Mouse (Mus musculus): ENCODE measurements around the gene Kcnj15.

The Kcnj15 gene

DNA sequence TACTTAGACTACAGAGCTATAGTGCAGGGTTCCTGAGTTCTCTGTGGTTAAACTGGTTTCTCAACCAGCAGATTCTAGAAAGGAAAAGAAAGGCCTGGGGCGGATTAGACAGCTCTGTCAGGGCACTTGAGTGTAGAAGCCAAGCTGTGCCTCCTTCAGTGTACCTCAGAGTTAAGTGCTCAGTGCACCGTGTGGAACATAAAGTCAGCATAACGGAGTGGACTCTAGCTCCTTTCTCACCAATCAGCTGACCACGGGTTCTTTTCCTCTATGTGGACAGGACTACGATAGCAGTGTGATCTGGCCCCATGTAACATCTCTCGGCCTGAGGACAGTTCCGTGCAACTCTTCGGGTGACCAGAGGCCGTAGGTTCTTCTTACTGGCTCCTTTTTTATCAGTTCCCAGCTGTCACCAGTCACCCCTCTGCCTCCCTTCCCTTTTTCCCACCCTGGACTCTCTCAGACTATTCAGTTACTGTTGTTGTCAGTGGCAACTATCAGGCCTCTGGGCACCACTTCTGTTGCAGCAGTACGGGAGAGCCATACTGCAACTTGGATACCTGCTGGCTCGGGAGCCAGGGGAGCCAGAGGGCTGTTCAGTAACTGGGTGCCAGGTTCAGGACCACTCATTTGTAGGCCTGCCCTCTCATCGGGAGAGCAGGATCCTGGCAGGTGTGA lies 12.6 kb upstream of the Kcnj15 start:
- no peak for DNase-seq (ENCODE audit: extremely low spot score, low read depth, low spot score)

GRCm38 (mm10) chr16:95245499-95245898 lies 11.9 kb upstream of the Kcnj15 start:
- no peak for DNase-seq (ENCODE audit: extremely low spot score, low read depth, low spot score)

- DNase-seq (ENCODE audit: extremely low spot score, low read depth, low spot score): no peak
Observed at GRCm38 (mm10) chr16:95248646-95249045, 8.7 kb upstream of the Kcnj15 start.

GRCm38 (mm10) chr16:95256648-95257047 lies 710 bp upstream of the Kcnj15 start:
- DNase-seq (ENCODE audit: extremely low spot score, low read depth, low spot score): no peak

GRCm38 (mm10) chr16:95258100-95258499 lies 742 bp downstream of the Kcnj15 start:
- no peak for DNase-seq (ENCODE audit: extremely low spot score, low read depth, low spot score)

DNA sequence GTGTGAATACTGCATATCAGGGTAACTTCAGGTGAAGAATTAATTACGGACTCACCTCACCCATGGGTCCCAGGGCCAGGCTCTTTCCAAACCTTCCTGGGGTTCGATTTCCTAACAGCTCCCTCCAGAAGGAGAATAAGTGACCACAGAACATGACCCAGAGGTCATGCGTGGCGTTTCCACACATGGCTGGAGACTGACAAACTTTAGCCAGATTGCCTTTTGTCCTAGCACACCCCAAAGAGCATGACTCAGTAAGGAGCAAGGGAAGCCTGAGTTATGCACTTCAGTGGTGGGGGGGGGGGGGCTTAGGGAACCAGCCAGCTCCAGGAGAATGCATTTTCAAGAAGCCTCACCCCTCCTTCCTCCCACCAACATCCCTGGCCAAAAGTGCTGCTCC lies 2.1 kb downstream of the Kcnj15 start:
- no peak for DNase-seq (ENCODE audit: extremely low spot score, low read depth, low spot score)

- no peak for DNase-seq (ENCODE audit: extremely low spot score, low read depth, low spot score)
Observed at GRCm38 (mm10) chr16:95260693-95261092, 3.3 kb downstream of the Kcnj15 start.

- DNase-seq (ENCODE audit: extremely low spot score, low read depth, low spot score): no peak
Observed at GRCm38 (mm10) chr16:95261807-95262206, 4.4 kb downstream of the Kcnj15 start.

GRCm38 (mm10) chr16:95262706-95263363 lies 5.5 kb downstream of the Kcnj15 start:
- no peak for DNase-seq (ENCODE audit: extremely low spot score, low read depth, low spot score)

- DNase-seq (ENCODE audit: extremely low spot score, low read depth, low spot score): no peak
Observed at GRCm38 (mm10) chr16:95264324-95264723, 7.0 kb downstream of the Kcnj15 start.

GRCm38 (mm10) chr16:95267481-95268183 lies 10.3 kb downstream of the Kcnj15 start:
- DNase-seq (ENCODE audit: extremely low spot score, low read depth, low spot score): no peak

DNA sequence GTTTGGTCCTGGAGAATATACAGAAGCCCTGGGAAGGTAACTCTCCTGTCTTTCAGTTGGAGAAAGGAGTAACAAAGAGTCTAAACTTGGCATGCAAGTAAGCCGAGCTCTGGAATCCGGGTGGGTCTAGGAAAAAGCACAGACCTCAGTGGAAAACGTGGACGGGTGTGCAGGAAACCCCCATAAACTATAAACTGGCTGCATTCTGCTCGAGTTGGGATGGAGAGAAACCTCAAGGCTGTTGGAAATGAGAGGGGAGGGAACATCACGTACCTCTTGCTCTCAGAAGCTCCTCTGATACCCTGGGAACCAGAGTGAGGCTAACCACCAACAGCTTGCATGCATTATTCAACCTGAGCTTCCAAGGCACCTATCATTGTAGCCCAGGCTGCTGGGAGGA lies 12.3 kb downstream of the Kcnj15 start:
- DNase-seq (ENCODE audit: extremely low spot score, low read depth, low spot score): no peak

- DNase-seq (ENCODE audit: extremely low spot score, low read depth, low spot score): no peak
Observed at GRCm38 (mm10) chr16:95273101-95273500, 15.7 kb downstream of the Kcnj15 start.

DNA sequence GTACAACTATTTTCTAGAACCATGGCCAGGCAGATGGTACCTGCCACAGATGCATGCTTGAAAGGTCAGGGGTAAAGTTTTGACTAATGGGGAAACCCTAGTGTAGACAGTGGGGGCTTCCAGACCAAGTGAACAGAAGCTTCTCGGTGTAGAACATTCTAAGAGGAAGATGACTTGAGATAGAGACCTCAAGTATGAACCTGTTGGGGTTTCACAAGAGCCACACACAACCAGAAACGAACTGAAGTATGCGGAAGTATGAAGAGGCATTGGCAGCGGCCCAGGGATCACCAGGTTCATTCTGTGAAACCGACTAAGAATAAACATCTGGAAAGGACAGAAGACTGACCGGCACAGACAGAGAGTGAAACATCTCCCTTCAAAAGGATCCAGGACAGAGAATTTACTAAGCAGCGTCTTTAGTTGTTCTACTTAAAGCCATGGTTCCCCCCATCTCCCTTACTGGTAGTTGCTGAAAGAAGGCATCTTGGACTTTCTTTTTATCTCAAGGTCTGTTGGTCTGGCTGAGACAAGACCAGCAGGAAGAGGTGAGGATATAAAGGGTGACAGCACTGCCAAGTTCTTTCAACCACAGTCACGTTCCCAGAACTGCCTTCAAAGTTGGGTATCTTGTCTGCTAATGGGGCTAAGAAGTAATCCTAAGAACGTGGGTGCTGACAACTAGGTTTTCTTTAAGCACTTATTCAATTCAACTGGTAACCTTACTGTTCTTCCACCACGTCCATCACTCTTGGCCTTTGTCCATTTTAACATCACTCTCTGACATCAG lies 18.6 kb downstream of the Kcnj15 start:
- DNase-seq (ENCODE audit: extremely low spot score, low read depth, low spot score): no peak

DNA sequence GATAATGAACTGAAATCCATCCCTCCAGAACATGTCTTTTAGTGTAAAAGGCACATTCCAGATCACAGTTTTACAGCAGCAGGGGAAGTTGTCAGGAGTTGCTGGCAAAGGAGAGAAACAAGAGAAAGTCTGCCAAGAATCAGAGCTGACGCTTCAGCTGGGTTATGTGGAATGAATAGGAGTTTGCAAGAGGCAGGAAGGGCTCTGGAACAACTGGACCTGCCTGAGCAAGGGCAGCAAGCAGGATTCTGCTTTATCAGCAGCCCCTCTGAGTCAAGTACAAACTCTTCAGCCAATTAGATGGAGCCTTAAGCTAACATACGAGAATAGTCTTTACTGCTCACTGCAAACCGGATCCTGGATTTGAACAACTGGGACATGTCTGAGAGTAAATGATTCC lies 21.7 kb downstream of the Kcnj15 start:
- DNase-seq (ENCODE audit: extremely low spot score, low read depth, low spot score): no peak

DNA sequence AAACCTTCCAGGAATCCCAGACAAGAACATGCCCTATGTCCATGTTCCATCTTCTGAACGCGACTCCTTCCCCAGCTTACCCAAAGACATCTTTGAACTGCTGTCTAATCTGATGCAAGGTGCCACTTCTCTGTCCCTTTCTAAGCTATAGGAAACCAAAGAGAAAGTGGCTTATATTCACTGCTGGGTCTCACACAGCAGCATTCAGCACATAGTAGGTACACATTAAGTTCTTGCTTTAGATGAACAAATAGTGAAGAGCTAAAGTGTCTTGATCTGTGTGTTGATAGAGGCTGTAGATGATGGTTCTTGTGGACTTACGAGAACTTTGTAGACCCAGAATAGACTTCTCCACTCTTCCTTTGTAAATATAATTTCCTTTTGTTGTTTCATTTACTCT lies 23.0 kb downstream of the Kcnj15 start:
- DNase-seq (ENCODE audit: extremely low spot score, low read depth, low spot score): no peak

DNA sequence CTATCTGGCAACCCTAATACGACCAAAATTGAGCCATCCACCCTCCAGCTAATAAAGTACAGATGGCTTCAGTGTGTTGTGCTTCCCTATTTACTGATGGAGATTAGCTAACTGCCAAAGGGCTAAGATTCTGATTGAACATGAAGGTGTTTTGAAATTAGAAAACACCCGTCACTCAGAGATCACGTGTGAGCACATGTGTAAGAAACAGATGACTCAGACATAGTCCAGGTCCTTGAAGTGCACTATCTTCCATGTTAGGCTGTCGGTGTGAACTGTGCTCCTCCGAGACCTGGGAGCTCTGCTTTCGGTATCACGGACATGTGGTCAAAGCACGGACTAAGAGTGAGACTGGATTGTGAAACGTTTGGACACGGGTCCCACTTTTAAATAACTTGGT lies 26.0 kb downstream of the Kcnj15 start:
- DNase-seq (ENCODE audit: extremely low spot score, low read depth, low spot score): no peak

- no peak for DNase-seq (ENCODE audit: extremely low spot score, low read depth, low spot score)
Observed at GRCm38 (mm10) chr16:95284085-95284727, 26.8 kb downstream of the Kcnj15 start.

DNA sequence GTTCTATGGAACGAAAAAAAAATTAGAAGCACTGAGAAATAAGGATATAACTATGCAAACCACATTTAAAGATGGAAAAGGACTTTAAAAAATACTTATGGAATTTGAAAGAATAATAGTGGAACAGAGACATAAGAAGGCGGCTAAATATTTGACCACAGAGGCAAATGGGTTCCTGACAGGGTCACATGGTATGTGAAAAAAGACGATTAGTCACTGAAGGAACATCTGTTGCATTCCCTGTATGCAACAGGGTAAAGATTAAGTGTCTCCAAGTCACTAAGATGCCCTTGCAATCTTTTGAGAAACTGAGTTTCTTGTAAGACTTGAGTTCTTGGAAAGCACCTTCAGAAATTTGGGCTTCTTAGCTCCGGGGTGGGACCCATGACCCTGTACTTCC lies 27.7 kb downstream of the Kcnj15 start:
- DNase-seq (ENCODE audit: extremely low spot score, low read depth, low spot score): no peak

DNA sequence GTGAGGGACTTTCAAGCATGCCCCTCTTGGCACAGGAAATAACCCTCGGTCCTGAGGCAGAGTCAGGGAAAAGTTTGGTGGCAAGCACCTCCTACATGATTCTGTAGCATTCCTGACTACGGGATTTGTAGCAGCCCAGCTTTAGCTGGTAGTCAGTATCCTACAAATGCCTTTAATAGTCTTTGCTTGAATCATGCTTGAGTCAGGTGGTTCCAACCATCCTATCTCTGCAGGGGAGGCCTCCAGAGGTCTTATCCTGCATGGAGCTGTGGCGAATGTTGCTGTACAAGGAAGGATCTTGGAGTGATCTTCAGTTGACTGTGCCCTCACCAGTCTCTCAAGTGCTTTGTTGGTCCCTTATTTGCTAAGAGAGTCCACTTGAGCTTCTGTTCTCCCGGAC lies 28.4 kb downstream of the Kcnj15 start:
- DNase-seq (ENCODE audit: extremely low spot score, low read depth, low spot score): no peak

DNA sequence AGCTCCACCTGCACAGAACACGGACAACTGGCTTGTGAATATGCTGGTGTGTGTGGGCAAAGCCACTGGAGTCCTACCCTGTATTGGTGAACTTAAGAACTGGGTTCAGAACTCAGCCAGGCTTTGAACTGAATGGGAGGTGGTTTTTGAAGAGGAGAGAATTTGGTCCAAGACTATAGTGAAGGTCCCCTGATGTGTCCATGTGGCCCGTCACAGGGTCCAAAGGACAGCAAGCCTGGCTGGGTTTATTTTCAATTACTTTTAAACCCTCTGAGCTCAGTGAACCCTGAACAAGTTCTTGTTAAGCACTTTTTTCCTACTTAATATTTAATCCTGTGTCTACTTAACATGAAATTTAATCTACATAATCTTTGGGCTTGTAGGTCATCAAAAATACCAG lies 30.3 kb downstream of the Kcnj15 start:
- no peak for DNase-seq (ENCODE audit: extremely low spot score, low read depth, low spot score)

Measured in hindlimb bud, embryonic 11.5 days (tissue).